Mouse (Mus musculus): Measurements from ENCODE around the gene Ms4a15. TPM values are rescaled to one million over a fixed set of nuclear protein-coding genes. Genes with fewer than 3 reads are reported as not detected.

Ms4a15 gene
- not detected in 2 replicates for total RNA-seq (2014; fragmentation: Nextera tagmentation)
- not detected in 2 replicates for total RNA-seq (2017)

GRCm38 (mm10) chr19:10993150-10993549 lies at the start of gene Ms4a15:
Ms4a15 (minus strand) TSS chr19:10993250.
- ATAC-seq (replicated peaks; ENCODE audit: low FRiP score, low TSS enrichment, poor library complexity, severe bottlenecking): no peak

GRCm38 (mm10) chr19:11037570-11037969 lies 44.5 kb upstream of the Ms4a15 start:
- no peak for ATAC-seq (replicated peaks; ENCODE audit: low FRiP score, low TSS enrichment, poor library complexity, severe bottlenecking)

- no peak for ATAC-seq (replicated peaks; ENCODE audit: low FRiP score, low TSS enrichment, poor library complexity, severe bottlenecking)
Measured at GRCm38 (mm10) chr19:11022382-11022781, 29.3 kb upstream of the Ms4a15 start.

GRCm38 (mm10) chr19:11017891-11018290 lies 24.8 kb upstream of the Ms4a15 start, which contains the start of gene Ms4a18:
Ms4a18 (minus strand) TSS chr19:11018031.
- ATAC-seq (replicated peaks; ENCODE audit: low FRiP score, low TSS enrichment, poor library complexity, severe bottlenecking): no peak

DNA sequence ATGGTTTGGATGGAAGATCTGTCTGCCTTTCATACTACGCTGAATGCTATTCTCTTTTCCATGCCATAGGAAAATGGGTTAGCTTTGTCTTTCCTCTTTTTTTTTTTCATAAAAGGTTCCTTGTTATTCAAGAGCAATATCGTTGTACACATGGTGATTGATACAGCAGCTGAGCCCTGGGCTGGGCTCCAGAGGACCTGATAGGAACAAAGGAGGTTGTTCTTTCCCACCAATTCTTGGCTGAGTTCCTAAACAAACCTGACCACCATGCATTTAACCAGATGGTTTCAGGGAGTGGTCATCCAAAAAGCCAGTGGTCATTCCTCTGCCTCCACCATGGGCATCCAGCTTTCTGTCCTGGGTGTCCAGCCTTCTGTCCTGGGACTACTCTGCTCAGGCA lies 24.2 kb upstream of the Ms4a15 start:
- ATAC-seq (replicated peaks; ENCODE audit: low FRiP score, low TSS enrichment, poor library complexity, severe bottlenecking): no peak

DNA sequence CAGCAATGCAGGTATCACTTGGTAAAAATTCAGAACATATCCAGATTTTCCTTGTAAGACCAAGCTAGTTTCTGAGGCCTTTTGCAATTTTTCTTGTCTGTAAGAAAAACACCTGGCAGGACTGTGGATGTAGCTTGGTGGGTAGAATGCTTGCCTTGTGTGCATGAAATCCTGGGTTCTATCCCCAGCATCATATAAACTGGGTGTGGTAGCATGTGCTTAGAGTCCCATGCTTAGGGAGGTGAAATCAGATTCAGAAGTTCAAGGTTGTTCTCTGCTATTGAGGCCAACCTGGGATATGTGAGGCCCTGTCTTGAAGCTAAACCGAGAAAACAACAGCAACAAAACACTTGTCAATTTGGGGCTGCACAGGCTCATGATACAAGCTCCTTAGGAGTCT lies 22.9 kb upstream of the Ms4a15 start:
- no peak for ATAC-seq (replicated peaks; ENCODE audit: low FRiP score, low TSS enrichment, poor library complexity, severe bottlenecking)

DNA sequence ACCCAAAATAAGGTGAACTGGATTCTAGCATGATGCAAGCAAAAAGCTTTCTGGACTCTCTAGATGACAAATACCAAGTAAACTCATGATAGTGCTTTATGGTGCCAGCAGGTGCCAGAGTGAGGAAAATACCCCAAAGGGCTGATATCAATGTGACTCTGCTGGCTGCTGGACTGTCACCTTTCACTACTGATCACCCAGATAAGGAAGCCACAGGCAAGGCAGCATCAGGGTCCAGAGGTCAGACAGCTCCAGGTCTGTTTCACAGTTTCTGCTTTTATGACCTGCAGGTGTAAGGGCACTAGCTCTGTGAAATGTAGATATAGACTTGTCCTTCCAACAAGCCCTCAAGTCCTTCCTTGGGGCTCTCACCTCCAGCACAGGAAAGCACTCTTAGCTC lies 22.4 kb upstream of the Ms4a15 start:
- ATAC-seq (replicated peaks; ENCODE audit: low FRiP score, low TSS enrichment, poor library complexity, severe bottlenecking): no peak

GRCm38 (mm10) chr19:10991911-10992310 lies 1.1 kb downstream of the Ms4a15 start:
- no peak for ATAC-seq (replicated peaks; ENCODE audit: low FRiP score, low TSS enrichment, poor library complexity, severe bottlenecking)

DNA sequence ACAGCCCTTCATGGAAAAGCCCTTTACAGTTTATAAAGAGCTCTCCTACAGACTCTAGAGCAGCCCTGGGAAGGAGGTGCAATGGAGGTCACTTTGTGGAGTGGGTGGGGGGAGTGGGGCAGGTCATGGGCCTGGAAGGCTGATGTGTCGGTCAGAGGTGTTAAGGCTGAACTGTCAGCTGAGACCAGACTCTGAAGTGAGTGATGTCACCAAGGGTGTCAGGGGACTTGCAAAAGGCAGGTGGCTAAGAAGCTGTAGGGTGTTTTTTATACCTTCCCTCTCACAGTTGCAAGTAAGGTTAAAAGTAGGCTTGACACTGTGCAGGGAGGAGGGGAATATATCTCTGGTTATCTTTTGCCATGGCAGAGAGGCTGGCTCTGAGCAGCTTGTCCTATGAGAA lies 2.3 kb downstream of the Ms4a15 start:
- ATAC-seq (replicated peaks; ENCODE audit: low FRiP score, low TSS enrichment, poor library complexity, severe bottlenecking): no peak

- ATAC-seq (replicated peaks; ENCODE audit: low FRiP score, low TSS enrichment, poor library complexity, severe bottlenecking): no peak
Measured at GRCm38 (mm10) chr19:10988563-10988962, 4.5 kb downstream of the Ms4a15 start.

DNA sequence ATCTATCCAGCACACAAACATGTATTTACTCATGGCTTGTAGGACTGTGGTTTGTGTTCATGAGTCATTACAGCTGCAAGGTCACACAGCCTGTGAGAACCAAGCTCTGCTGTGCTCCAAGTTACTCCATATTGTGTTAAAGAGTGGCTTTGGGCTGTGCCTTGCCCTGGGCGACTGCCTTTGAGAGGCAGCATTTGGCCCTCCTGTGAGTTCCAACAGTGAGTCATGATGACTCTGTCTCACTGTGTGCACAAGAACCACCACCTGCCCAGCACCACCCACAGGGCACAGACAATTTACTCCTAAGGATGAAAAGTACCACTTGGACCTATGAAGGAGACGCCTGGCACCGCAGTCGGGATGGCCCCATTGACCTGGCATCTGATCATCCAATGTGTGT lies 7.2 kb downstream of the Ms4a15 start:
- no peak for ATAC-seq (replicated peaks; ENCODE audit: low FRiP score, low TSS enrichment, poor library complexity, severe bottlenecking)

DNA sequence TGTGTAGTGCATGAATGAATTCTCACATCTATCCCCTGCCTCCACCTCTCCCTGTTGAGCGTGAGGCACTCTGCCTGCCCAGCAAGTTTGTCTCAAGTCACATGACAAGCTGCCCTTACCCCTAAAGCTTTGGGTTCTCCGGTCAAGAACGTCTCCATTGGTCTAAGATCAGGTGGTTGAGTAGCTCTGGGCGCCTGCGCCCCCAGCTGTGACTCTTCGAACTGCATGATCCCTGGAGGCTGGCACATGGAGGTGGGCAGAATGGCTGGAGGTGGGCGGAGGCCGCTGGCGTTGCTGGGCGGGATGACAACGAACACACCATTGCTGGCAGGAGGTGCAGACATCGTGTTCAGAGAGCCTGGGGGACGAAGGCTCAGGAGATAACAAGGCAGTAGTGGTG lies 8.5 kb downstream of the Ms4a15 start:
- ATAC-seq (replicated peaks; ENCODE audit: low FRiP score, low TSS enrichment, poor library complexity, severe bottlenecking): no peak

- ATAC-seq (replicated peaks; ENCODE audit: low FRiP score, low TSS enrichment, poor library complexity, severe bottlenecking): 0 out of 2 replicates have a peak, but pooled peaks have one; percentile 45
Measured at GRCm38 (mm10) chr19:10983146-10983545, 9.9 kb downstream of the Ms4a15 start.

DNA sequence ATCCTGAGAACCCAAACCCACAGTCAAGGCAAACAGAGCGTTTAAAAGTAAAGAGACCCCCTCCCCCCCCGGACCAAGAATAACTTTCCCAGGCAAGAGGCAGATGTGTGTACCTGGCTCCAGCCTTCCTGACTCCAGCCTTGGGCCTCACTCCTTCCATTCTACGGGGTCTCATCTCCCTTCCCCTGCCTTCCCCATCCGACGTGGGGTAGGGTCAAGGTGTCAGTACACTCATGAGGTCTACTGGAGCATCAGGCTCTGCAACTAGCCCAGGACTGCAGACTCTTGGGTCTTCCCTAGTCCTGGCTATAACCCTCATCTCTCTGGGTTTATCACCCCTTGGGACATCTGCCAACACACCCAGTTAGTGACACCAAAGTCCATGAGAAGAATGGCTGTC lies 12.8 kb downstream of the Ms4a15 start:
- no peak for ATAC-seq (replicated peaks; ENCODE audit: low FRiP score, low TSS enrichment, poor library complexity, severe bottlenecking)

DNA sequence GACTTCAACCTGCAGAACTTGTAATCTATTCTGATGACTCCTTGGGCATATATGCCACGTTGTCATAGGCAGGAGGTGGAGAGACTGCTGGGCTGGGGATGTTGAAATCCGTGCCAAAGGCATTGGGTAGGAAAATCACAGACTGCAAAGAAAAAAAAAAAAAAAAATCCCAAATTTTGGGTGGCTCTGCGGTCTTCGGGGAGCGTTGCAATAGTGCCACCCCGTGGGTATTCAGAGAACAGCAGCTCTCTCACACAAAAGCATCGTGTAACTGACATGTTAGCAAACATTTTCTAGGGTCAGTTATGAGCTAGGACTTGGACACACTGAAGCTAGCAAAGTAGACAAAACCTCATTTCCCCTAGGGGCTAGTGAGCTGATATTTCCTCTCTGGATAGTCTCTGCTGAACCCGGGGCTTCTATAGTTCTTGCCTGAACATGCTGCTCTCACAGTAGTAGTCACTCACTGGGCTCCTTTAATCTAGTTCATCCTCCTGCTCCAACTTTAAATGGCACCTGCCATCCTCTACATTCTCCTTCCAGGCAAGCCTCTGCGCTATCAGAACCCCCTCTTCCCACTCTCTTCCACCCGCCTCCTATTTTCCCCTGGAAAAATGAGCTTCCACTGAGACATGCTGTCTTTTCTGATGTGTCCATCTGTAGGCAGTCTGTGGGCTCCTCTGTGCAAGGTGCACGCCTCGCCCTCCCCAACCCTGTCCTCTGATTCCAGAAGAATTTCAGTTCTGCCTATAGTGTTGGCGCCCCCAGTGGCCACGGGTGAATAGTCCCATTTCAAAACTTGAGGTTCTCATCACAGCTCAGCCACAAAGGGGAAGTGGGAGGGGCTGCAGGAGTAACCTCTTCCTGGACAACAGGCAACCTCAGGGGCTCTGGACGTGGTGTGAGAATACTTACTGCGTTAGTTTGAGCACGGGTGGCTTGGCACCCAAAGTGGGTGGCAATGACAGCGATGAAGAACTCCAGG lies 13.6 kb downstream of the Ms4a15 start:
- ATAC-seq (replicated peaks; ENCODE audit: low FRiP score, low TSS enrichment, poor library complexity, severe bottlenecking): peak; percentile 87

DNA sequence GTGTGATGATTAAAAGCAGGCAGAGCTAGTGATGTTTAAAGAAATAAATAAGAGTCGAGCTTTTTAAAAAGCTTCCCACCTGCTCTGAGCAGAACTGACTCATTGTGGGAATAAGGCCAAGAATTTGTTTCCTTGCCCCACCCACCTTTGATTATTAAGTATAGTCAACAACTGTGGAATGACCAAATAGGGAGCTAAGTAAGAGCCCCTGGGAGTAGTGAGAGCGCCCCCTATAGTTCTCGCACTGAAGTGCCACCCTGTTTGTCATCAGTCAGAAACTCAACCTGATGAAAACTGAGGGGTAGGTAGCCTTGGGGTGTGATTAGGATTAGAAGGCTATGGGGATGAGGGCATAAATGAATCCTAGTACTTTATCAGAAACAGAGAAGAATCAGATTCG lies 16.7 kb downstream of the Ms4a15 start:
- ATAC-seq (replicated peaks; ENCODE audit: low FRiP score, low TSS enrichment, poor library complexity, severe bottlenecking): no peak

DNA sequence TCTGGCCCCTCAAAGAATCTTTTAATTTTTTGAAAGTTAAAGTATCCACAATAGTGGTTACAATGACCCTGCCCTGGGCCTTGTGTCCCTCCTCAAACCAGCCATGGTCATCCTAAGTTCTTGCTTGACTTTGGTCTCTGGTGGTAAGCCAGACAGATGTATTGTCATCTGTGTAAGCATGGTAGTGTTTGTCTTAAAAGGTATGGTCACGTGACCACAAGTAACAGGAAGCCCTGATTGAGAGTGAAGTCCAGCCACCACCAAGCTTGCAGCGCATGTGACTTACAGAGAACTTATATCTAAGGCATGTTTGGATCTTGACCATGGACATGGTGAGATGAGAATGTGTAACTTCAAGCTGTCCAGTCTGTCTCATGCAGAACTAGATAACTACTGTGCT lies 17.9 kb downstream of the Ms4a15 start:
- no peak for ATAC-seq (replicated peaks; ENCODE audit: low FRiP score, low TSS enrichment, poor library complexity, severe bottlenecking)

GRCm38 (mm10) chr19:10974238-10974865 lies 18.7 kb downstream of the Ms4a15 start, which contains the start of gene Ms4a10:
Ms4a10 (minus strand) TSS chr19:10974670.
- ATAC-seq (replicated peaks; ENCODE audit: low FRiP score, low TSS enrichment, poor library complexity, severe bottlenecking): no peak

DNA sequence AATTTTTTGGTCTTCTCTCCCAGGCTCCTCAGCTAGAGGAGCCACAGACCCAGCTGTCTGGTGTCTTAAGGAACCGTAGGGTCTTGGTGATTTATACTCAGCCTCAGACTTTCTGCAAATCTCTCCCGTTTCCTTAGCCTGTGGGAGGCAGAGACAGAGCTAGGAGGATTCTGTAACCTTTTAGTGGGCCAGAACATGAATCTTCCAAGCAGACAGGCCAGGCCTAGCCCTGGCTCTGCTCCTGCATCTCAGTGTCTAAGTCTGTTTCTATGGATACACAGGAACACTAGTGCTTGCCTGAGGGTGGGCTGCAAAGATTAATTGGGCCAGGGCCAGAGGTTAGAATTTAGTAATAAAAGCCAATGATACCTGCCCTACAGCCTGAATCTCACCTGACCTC lies 19.9 kb downstream of the Ms4a15 start:
- no peak for ATAC-seq (replicated peaks; ENCODE audit: low FRiP score, low TSS enrichment, poor library complexity, severe bottlenecking)

DNA sequence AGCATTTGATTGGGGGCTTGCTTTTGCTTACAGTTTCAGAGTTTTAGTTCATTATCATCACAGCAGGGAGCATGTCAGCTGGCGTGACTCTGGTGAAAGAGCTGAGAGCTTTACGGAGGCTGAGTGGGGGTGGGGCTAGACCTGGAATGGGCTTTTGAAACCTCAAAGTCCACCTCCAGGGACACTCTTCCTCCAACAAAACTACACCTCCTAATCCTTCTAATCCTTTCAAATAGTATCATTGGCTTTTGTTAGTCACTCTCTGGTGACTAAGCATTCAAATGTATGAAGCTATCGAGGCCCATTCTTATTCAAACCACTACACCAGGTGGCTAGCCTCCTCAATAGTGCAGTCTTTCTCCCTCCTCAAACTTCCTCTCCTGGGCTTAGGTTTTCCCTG lies 20.4 kb downstream of the Ms4a15 start:
- no peak for ATAC-seq (replicated peaks; ENCODE audit: low FRiP score, low TSS enrichment, poor library complexity, severe bottlenecking)
